Mouse (Mus musculus) gastrocnemius, postnatal 14 days (tissue): Measurements from ENCODE around the gene Olfr906. TPM values are rescaled to one million over a fixed set of nuclear protein-coding genes. Genes with fewer than 3 reads are reported as not detected.

Source experiments
- DNase-seq: peaks from one replicate; pipeline ENCODE4 v3.0.0; 2021; ENCODE audit warnings: mixed read lengths
- intact Hi-C: fragments of 180-260 bp; cut with DNase I; formaldehyde crosslinking; loops from one replicate; pipeline ENCODE4 v1.15.1; 2025; ENCODE audit warnings: low total_unique reads
- long read RNA-seq, 2 experiments: library from polyadenylated mRNA; stranded (forward); transcript quantifications; one replicate each; pipeline ENCODE4 v2.0.0; 2021
- total RNA-seq, 2 experiments: library from RNA; stranded (reverse); gene quantifications; 2 replicates each; pipeline ENCODE4 v1.2.3; 2021

Olfr906 gene
- total RNA-seq = not detected
- long read RNA-seq, experiment 1 = 0 reads
- long read RNA-seq, experiment 2 = 0 reads

- intact Hi-C loops = no loop called here
These were observed at the start of gene Olfr906 for GRCm38 (mm10) chr9:38486785-38487184. TSS of gene Olfr906 (plus strand) at chr9:38487085.

DNA sequence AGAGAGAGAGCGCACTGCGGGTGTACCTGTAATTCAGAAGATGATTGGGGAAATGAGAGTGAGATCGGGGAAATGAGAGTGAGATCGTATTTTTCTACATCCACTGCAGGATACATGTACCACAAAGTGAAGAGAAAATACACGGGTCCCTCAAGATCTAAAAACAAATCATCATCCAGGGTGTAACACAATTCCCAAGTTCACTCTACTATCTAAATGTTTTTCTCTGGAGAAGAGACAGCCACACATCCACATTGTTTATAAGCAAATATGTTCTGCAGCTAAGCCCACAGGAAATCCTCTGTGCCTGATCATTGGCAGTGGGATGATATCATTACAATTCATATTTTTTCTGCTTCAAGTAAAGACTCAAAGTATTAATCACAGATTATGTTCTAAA, 39.5 kb upstream of the Olfr906 start, which contains the start of gene Olfr902:
Olfr902 (plus strand) TSS at position 301 of the 400 bp plus-strand sequence.
- no peak for DNase-seq
- intact Hi-C loops = no loop called here

More at GRCm38 (mm10) chr9:38486785-38487184, at the start of gene Olfr906:
- DNase-seq = no peak

DNA sequence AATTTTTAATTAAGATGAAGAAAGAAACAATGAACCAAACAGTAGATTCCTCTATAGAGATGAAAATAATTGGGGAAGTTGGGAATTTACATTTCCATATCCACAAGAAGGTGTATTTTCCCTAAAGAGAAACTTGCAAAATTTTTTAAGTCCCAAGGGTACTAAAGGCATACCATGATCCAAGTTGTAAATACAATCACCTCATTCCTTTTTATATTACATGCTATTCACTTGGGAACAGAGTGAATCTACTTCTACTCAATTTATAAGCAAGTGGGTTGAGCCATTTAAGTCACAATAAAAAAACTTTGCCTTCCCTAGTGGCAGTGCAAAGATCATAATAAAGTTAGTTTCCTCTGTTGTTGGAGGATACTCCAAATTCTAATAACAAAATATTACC, 24.0 kb upstream of the Olfr906 start, which contains the start of gene Olfr904:
Olfr904 (plus strand) TSS at position 301 of the 400 bp plus-strand sequence.
- no peak for DNase-seq
- intact Hi-C loops = no loop called here

DNA sequence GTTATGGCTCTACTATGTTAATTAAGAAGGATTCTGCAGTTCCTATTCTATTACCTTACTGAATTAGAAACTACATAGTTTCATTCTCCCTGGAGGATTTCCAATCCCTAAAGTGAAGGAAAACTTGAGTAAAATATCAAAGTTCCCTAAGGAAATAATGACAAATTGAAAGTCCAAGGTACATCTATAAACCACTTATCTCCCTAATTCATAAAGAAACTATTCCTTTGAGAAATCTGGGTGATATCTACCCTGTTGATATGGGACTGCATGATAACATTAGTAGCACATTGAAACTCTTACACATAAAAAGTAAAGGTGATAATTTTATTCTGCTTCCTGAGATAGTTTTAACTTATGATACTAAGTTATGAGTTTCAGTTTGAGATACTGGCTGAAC, 16.1 kb upstream of the Olfr906 start, which contains the start of gene Olfr905:
Olfr905 (plus strand) TSS at position 301 of the 400 bp plus-strand sequence.
- no peak for DNase-seq
- intact Hi-C loops = no loop called here

GRCm38 (mm10) chr9:38495501-38495900, 8.6 kb downstream of the Olfr906 start, which contains the start of gene Olfr907:
TSS of gene Olfr907 (plus strand) at chr9:38495801.
- intact Hi-C loops = no loop called here
- no peak for DNase-seq

DNA sequence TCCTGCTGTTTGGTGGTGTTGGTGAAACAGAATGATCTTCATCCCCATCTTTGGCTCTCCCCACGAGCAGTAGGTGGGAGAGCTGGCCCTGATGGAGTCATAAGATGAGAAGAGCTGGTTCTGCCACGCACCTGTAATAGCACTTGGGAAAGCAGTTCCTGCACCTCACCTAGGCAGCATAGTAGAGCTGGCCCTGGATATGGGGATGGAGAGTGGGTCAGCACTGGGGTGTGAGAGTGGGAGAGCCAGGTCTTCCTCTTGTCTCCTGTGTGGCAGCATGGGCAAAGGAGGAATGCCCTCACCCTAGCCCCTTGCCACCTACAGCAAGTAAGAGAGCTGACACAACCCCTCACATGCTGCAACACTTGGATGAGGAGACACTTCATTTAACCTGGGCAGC, 25.5 kb downstream of the Olfr906 start:
- intact Hi-C loops = no loop called here
- no peak for DNase-seq

- intact Hi-C loops = no loop called here
- DNase-seq = no peak
These were observed 34.4 kb downstream of the Olfr906 start, which contains the start of gene Olfr911-ps1 for GRCm38 (mm10) chr9:38521280-38521679. TSS of gene Olfr911-ps1 (plus strand) at chr9:38521580.

DNA sequence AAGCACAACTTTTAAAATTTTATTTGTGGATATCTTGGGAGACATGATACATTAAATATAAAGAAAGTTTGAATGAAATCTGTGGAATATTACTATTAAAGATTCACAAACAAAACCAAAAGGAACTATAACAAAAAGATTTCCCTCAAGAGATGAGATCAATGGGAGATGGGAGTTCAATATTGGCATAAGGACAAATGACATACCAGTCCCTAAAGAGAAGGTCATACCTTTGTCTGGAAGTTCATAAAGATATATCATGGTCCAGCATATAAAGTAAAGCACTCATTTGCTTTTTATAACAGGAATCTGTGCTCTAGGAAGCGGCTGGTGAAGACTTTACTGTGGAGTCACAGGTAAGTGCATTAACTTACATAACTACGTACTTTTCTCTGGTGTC, 50.7 kb downstream of the Olfr906 start, which contains the start of gene Olfr910:
Olfr910 (plus strand) TSS at position 301 of the 400 bp plus-strand sequence.
- intact Hi-C loops = no loop called here
- DNase-seq = no peak

Other genes with a start within 250 kb of the Olfr906 start
- gene Olfr143, start 234.3 kb upstream of the Olfr906 start, total RNA-seq = not detected
- gene Olfr895, start 219.2 kb upstream of the Olfr906 start, total RNA-seq = not detected
- not detected for gene Olfr896-ps1, start 196.0 kb upstream of the Olfr906 start, total RNA-seq
- not detected for gene Olfr25, start 158.0 kb upstream of the Olfr906 start, total RNA-seq
- not detected for gene Olfr898, start 138.7 kb upstream of the Olfr906 start, total RNA-seq
- not detected for gene Olfr250, start 120.2 kb upstream of the Olfr906 start, total RNA-seq
- not detected for gene Olfr251, start 110.0 kb upstream of the Olfr906 start, total RNA-seq
- not detected for gene Olfr147, start 85.4 kb upstream of the Olfr906 start, total RNA-seq
- not detected for gene Olfr901, start 57.6 kb upstream of the Olfr906 start, total RNA-seq
- not detected for gene Olfr902, start 39.4 kb upstream of the Olfr906 start, total RNA-seq
- not detected for gene Olfr904, start 23.9 kb upstream of the Olfr906 start, total RNA-seq
- not detected for gene Olfr905, start 16.0 kb upstream of the Olfr906 start, total RNA-seq
- not detected for gene Olfr907, start 8.7 kb downstream of the Olfr906 start, total RNA-seq
- gene Olfr911-ps1, start 34.5 kb downstream of the Olfr906 start, total RNA-seq = not detected
- not detected for gene Olfr910, start 50.8 kb downstream of the Olfr906 start, total RNA-seq
- gene Olfr912, start 93.1 kb downstream of the Olfr906 start, total RNA-seq = not detected
- gene Olfr913, start 105.7 kb downstream of the Olfr906 start, total RNA-seq = not detected
- gene Olfr914, start 118.0 kb downstream of the Olfr906 start, total RNA-seq = not detected
- gene Olfr916, start 172.8 kb downstream of the Olfr906 start, total RNA-seq = not detected
- gene Olfr917, start 178.8 kb downstream of the Olfr906 start, total RNA-seq = not detected
- gene Olfr918, start 187.5 kb downstream of the Olfr906 start, total RNA-seq = not detected
- gene Olfr919, start 216.6 kb downstream of the Olfr906 start, total RNA-seq = not detected
- 10 to 100 TPM; 16.3 to 17.0 TPM for gene Vwa5a, start 231.2 kb downstream of the Olfr906 start, total RNA-seq